Mouse (Mus musculus) v-Abl transformed pro-B cells (cell line): ENCODE results near the gene Rph3al.

Experiments used
- in situ Hi-C, 2 experiments: fragments of 400-800 bp; cut with MboI; formaldehyde crosslinking; loops; one replicate each; pipeline ENCODE4 v1.15.1; 2025; ENCODE audit not compliant: unreplicated experiment in 2 of 2

Rph3al gene

DNA sequence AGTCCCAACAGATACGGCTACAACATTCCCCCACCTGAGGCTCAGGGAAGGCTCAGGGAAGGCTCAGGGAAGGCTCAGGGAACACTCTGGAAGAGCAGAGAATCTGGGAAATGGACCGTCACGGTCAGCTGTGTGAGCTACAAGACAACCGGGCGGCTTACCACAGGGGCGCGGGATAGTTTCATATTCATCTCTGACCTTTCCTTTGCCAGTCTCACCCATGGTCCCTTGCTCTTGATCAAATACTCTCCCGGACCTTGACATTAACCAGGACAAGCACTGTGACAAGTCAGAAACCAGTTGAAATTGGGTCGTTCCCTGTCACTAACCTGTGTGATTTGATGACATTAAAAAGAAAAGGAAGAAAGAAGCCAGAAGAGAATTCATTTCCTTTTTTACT, 16.7 kb upstream of the Rph3al start:
- in situ Hi-C loops = no loop called here

GRCm38 (mm10) chr11:75951895-75952294, 13.7 kb upstream of the Rph3al start:
- in situ Hi-C loops = no loop called here

DNA sequence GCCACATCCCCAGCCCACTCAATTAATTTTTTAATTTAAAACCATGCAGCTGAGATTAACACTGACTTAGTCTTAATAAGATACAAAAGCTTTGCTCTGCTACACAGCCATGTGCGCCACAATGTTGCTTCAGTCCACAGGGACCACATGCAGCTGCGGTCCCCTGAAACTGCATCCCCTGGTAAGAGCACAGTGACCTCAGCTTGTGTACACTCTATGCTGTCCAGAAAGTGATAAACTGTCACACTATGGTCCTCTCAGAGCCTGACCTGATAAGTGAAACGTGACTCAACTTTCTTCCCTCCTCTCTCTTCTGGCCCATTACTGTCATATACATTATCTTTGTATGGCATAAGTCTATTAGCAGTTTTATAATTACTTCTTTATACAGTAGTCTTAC, 12.2 kb upstream of the Rph3al start:
- in situ Hi-C loops = no loop called here

DNA sequence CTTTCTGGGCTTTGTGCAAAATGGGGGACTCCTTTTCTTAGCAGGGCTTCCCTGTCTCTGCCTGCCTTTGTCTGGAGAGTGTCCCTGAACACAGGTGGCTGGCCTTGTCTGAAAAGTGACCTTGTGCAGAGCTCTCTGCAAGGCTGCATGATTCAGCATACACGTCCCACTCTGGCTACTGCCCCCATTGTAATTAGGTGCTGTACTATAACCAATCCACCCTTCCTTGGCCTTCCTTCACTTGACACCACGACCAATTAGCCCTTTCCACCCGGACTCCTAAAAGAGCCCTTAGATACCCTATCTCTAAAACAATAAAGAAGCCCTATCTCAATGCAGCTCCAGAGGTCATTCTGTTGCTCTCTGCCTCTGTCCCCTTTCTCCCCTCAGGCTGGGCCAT, 10.6 kb upstream of the Rph3al start:
- in situ Hi-C loops = no loop called here

DNA sequence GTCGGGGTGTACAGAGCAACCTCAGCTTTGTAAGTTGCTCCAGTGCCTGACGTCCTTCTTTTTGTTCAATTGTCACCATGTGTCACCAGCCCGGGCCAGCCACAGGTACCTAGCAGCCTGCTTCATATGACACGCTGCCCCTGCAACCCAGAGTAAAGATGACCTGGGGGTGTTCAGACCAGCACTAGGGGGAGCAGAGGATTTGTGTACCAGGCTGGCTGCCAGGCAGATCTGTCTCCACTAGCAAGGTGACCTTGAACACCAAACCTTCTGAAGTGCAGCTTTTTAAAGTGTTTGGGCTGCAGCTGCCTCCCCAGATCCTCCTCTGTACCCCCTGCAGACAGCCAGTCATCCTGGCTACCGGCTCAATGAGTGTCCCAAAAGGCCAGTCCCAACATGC, 9.0 kb upstream of the Rph3al start:
- in situ Hi-C loops = no loop called here

GRCm38 (mm10) chr11:75945805-75946450, 7.7 kb upstream of the Rph3al start:
- in situ Hi-C loops = no loop called here

DNA sequence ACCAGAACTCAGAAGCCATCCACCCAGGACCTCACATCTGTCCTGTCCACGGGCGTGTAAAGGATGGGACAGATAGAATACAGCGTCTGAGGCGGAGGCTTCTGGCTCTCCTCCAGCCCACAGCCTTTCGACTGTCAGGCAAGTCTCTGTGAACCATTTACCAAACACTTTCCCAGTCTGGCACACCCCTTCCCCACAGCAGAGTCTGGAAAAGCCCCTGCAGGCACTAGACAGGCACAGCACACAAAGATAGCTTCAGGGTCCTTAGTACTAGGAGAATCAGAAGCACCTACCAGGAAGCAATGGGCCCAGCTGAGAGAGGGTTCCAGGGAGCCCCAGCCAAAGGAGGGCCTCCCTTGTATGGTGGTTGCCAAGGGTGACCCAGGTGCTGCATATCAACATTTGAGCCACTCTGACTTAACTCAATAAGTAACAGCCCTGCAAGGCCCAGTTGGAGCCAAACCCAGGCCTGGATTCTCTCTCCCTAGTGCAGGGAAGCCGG, 808 bp downstream of the Rph3al start:
- in situ Hi-C loops = no loop called here

GRCm38 (mm10) chr11:75935819-75936430, 2.3 kb downstream of the Rph3al start:
- in situ Hi-C loops = no loop called here

DNA sequence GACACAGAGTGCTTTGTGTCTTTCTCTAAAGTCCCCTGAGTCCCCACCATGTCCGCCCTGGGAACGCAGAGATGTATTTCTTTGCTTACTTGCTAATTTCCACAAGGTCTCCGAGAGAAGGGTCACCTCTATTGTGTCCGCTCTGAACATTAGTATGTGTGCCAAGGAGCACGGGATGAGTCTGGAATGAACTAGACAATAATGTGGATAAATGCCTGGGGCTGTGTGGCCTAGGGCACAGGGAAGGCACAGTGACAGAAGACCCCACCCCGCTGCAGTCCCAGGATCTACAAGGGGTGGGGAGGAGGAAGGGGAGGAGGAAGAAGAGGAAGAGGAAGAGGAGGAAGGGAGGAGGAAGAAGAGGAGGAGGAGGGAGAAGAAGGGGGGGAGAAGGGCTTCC, 3.8 kb downstream of the Rph3al start:
- in situ Hi-C loops = no loop called here

GRCm38 (mm10) chr11:75933371-75933770, 4.9 kb downstream of the Rph3al start:
- in situ Hi-C loops = no loop called here

DNA sequence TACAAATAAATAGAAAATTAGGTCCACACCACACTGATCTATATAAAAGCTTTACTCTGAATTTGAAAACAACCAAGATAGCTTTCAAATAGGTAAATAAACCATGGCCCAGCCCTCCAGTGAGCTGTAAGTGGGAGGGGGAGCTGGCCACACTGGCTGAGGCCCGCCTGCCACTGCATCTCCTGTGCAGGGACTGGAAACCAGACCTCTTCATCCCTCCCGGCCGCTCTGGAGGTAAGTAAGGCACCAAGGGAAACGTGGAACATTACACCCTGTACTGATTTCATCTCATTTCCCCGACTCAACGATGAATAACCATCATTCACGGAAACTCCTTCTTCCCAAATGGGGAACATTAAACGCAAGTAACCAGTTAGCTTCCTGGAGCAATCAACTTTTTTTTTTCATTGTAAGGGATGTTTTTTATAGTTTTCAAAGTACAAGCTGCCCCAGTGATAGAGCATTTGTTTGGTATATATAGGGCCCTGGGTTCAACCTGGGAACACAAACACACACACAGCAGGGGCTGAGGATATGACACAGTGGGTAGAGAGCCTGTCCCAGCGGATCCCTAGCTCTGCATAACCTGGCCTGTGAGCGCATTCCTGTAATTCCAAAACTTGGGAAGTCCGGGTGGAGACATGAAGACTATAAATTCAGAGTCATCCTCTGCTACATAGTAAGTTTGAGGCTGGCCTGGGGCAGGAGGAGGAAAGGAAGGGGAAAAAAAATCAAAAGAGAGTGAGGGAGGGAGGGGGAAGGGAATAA, 7.1 kb downstream of the Rph3al start:
- in situ Hi-C loops = no loop called here

- in situ Hi-C loops = no loop called here
Observed at GRCm38 (mm10) chr11:75930208-75930607, 8.0 kb downstream of the Rph3al start.

DNA sequence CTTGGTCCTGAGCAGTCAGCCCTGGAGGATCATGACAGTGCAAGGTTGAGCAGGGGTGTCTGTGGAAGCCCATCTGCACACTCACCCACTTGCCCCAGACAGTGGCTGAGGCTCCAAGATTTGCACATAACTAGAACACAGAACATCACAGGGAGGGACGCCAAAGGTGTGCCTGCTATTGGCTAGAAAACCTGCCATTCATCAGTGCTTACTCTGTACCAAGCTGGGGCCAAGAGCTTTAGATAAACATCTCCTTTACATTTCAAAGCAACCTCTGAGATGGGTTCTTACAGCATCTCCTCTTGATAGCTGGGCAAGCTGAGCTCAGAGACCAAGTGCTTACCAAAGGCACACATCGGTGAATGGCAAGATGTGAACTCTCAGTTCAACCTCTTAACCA, 10.3 kb downstream of the Rph3al start:
- in situ Hi-C loops = no loop called here

- in situ Hi-C loops = no loop called here
Observed at GRCm38 (mm10) chr11:75926431-75927312, 11.6 kb downstream of the Rph3al start.

- in situ Hi-C loops = no loop called here
Observed at GRCm38 (mm10) chr11:75925801-75926200, 12.4 kb downstream of the Rph3al start.

DNA sequence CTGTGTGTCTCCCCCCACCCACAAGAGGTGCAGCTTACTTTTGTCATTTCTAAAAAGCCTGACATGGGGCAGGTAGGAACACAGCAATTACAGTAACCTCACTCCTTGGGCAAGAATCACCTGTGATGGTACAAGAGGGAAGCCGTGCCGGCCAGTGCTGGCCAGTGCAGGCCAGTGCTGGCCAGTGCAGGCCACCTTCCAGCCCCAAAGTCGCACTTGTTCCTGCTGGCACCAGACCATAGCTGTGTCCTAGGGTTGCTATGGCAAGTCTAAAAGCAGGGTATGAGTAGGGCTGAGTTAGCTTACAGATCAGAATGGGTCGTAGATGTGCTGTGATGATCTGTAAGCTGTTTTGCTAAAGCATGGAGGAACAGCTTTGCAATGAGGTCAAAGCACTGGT, 15.5 kb downstream of the Rph3al start:
- in situ Hi-C loops = loop anchor here in 1 of 2 experiments (25.0 kb wide), 1 partner anchor 410 kb away; the partner anchor contains the start of genes Rilp and Scarf1

DNA sequence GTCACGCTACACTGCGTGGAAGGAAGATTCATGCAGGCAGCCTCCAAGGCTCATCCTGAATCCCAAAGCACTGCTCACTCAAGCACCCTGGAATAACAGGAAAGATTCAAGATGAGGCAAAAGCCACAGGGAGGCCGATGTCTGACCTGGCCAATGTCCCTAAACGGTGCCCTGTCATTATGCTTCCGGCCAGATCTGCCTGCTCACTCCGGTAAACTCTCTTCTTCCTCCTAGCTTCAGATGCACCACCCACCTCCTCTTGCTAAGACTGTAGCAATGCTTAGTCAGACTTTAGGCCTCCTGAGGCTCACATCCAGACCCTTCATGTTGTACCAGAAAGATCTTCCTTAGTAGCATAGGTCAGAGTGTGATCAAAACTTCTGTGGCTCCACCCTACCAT, 19.1 kb downstream of the Rph3al start:
- in situ Hi-C loops = loop anchor here (5.0 to 25.0 kb wide), 3 partner anchors 48 to 496 kb away; partner anchors contain the start of genes Rilp (in 1 of the 2) and Scarf1 (in 1 of the 2)

GRCm38 (mm10) chr11:75917340-75917739, 20.9 kb downstream of the Rph3al start:
- in situ Hi-C loops = loop anchor here (5.0 to 25.0 kb wide), 3 partner anchors 50 to 497 kb away; partner anchors contain the start of genes Rilp (in 1 of the 2) and Scarf1 (in 1 of the 2)

DNA sequence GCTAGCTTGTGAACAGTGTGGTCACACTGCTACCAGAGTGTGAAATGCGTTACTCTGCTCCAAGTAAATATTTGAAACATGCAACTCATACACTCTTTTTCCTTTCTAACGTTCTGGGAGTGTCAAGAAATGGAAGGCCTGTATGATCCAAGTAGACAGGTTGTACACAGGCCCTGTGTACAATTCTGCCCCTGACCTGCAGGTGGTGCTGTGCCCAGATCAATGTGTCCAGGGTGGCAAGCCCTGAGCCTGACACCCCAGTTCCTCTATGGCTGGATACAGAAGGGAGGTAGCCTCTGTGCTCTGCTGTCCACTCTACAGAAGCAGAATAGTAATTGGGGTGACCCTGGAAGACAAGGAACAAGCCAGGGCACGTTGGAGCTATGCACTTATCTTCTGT, 24.3 kb downstream of the Rph3al start:
- in situ Hi-C loops = loop anchor here (5.0 to 25.0 kb wide), 6 partner anchors 53 to 501 kb away; partner anchors contain the start of genes Rilp (in 1 of the 2), Scarf1 (in 1 of the 2) and Timm22 (in 1 of the 2)
